ENCODE assay signal across 25 mouse cellular contexts in the genomic region with DNA sequence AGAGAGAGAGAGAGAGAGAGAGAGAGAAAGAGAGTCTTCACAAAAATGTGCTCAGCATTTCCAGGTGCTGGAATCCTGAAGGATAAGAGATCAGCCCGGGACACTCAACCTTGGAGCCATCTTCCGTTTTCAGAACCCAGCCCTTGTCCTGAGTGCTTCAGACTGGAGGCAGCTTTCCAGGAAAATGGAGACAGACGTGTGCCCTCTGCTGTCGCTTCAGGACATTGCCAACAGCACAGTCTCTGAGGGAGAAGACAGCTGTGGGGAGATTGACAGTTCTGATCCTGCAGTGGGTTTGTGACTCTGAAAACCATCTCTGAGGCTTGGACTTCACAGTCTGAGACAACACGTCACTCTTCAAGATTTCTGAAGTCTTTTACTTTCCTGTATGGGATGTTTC. TPM values are rescaled to one million over a fixed set of nuclear protein-coding genes. Genes with fewer than 3 reads are reported as not detected.
A peak's percentile ranks its signal among the peaks of the same experiment; 100 is the strongest.
DNase-seq lines count a peak whose midpoint lies in the region; ATAC-seq and TF ChIP-seq lines count a peak whose summit lies in the region.
"Had no signal": no experiment of that assay in that cellular context is flagged by ENCODE, and none has a peak within 500 bp of the region (broad histone marks: within the 10 kb centered on the region; RNA-seq: fewer than 3 reads in every experiment).

No protein-coding gene starts in this region.

- no peak overlapping the region for H3K4me3 ChIP-seq in liver, adult 2 months (ENCODE audit: insufficient read depth, low read depth, low read length)
- no peak overlapping the region for H3K4me3 ChIP-seq in liver, embryonic 11.5 days (ENCODE audit: low read depth, low read length)
- H3K4me3 ChIP-seq in ES-Bruce4 (ENCODE audit: low read depth, low read length): no peak overlapping the region
- no peak overlapping the region for H3K4me3 ChIP-seq in heart, embryonic 10.5 days
- H3K4me3 ChIP-seq: embryonic facial prominence, embryonic 10.5 days; embryonic facial prominence, embryonic 12.5 days; forebrain, embryonic 13.5 days; forebrain, embryonic 15.5 days had no signal

- DNase-seq in liver, adult 2 months (ENCODE audit: extremely low read depth, low read depth, low spot score): no peak
- DNase-seq in liver, embryonic 11.5 days (ENCODE audit: low spot score): no peak
- peak; percentile 82 for DNase-seq in R1 (ENCODE audit: low read depth, low spot score)
- peak; percentile 14 for DNase-seq in adipocyte (ENCODE audit: low spot score)
- no peak for DNase-seq in heart, adult 18-20 months
- DNase-seq in heart, embryonic 10.5 days (ENCODE audit: low spot score): no peak
- DNase-seq in Muller cell, postnatal 12 days (ENCODE audit: inconsistent ontology term): no peak
- DNase-seq: adrenal gland, adult 8-10 months; adrenal gland, postnatal 14 days; adrenal gland, postnatal 36 days; cerebellum, adult 11-12 months; cerebellum, adult 2 months; cerebellum, adult 9-10 months; cerebellum, postnatal 10 days; cerebellum, postnatal 25 days; forebrain, postnatal 0 days had no signal

- TF ChIP-seq CTCF in liver, adult 2 months (IDR thresholded peaks at IDR 0.05; ENCODE audit: low read depth, low read length): 0 out of 2 replicates have a peak, but pooled peaks have one; percentile 7
- TF ChIP-seq CTCF in ES-Bruce4 (IDR thresholded peaks at IDR 0.05; ENCODE audit: low read depth, low read length): peak; percentile 62

- H3K27me3 ChIP-seq in liver, adult 2 months (ENCODE audit: control insufficient read depth, insufficient read depth, low read length): no peaks in the 10 kb centered on the region
- no peaks in the 10 kb centered on the region for H3K27me3 ChIP-seq in liver, embryonic 11.5 days (replicated peaks; ENCODE audit: control insufficient read depth, insufficient read depth, low read length)
- H3K27me3 ChIP-seq in ES-Bruce4 (ENCODE audit: control insufficient read depth, insufficient read depth, low read length, poor library complexity, severe bottlenecking): no peaks in the 10 kb centered on the region
- H3K27me3 ChIP-seq in heart, embryonic 10.5 days (ENCODE audit: insufficient read depth, poor library complexity, severe bottlenecking): no peaks in the 10 kb centered on the region
- H3K27me3 ChIP-seq: embryonic facial prominence, embryonic 12.5 days; forebrain, embryonic 13.5 days; forebrain, embryonic 15.5 days had no signal

- TF ChIP-seq POLR2A in liver, adult 2 months (IDR thresholded peaks at IDR 0.05; ENCODE audit: extremely low read depth, insufficient read depth, low read length): no peak
- no peak for TF ChIP-seq POLR2A in ES-Bruce4 (IDR thresholded peaks at IDR 0.05; ENCODE audit: insufficient read depth, low read length)

- no peaks in the 10 kb centered on the region for H3K9me3 ChIP-seq in liver, embryonic 11.5 days (ENCODE audit: control insufficient read depth, low read length)
- H3K9me3 ChIP-seq in ES-Bruce4 (replicated peaks; ENCODE audit: control insufficient read depth, insufficient read depth, low read length, poor library complexity, severe bottlenecking): no peaks in the 10 kb centered on the region
- no peaks in the 10 kb centered on the region for H3K9me3 ChIP-seq in heart, embryonic 10.5 days
- H3K9me3 ChIP-seq: embryonic facial prominence, embryonic 12.5 days had no signal

- WGBS in liver, adult 2 months: 63% methylated on average over 5 of the region's 5 CpGs
- WGBS in liver, embryonic 11.5 days: 60% methylated on average over 5 of the region's 5 CpGs
- 58% methylated on average over 5 of the region's 5 CpGs for WGBS in heart, embryonic 10.5 days

- H3K27ac ChIP-seq in liver, adult 2 months (replicated peaks; ENCODE audit: insufficient read depth, low read depth, low read length): no peak overlapping the region
- no peak overlapping the region for H3K27ac ChIP-seq in liver, embryonic 11.5 days (ENCODE audit: low read depth, low read length)
- H3K27ac ChIP-seq in ES-Bruce4 (ENCODE audit: insufficient read depth, low read length): peak overlapping the region; percentile 42; the same call in 1 of the 2 replicates
- H3K27ac ChIP-seq in heart, embryonic 10.5 days: no peak overlapping the region
- H3K27ac ChIP-seq: embryonic facial prominence, embryonic 10.5 days; embryonic facial prominence, embryonic 12.5 days; forebrain, embryonic 13.5 days; forebrain, embryonic 15.5 days had no signal

- H3K4me2 ChIP-seq in liver, embryonic 11.5 days: no peak overlapping the region
- H3K4me2 ChIP-seq: embryonic facial prominence, embryonic 12.5 days; forebrain, embryonic 13.5 days; forebrain, embryonic 15.5 days had no signal

- no peaks in the 10 kb centered on the region for H3K4me1 ChIP-seq in liver, adult 2 months (ENCODE audit: control insufficient read depth, insufficient read depth, low read length)
- no peaks in the 10 kb centered on the region for H3K4me1 ChIP-seq in liver, embryonic 11.5 days (replicated peaks; ENCODE audit: control insufficient read depth, insufficient read depth, low read length)
- H3K4me1 ChIP-seq in ES-Bruce4 (ENCODE audit: control insufficient read depth, insufficient read depth, low read length): peaks cover 9% of the 10 kb centered on the region
- H3K4me1 ChIP-seq in heart, embryonic 10.5 days: no peaks in the 10 kb centered on the region
- H3K4me1 ChIP-seq: embryonic facial prominence, embryonic 10.5 days; embryonic facial prominence, embryonic 12.5 days; forebrain, embryonic 13.5 days; forebrain, embryonic 15.5 days had no signal

- no peak for TF ChIP-seq EP300 in ES-Bruce4 (IDR thresholded peaks at IDR 0.05; ENCODE audit: insufficient read depth, low read depth, low read length)

- H3K79me2 ChIP-seq in liver, adult 2 months (ENCODE audit: control insufficient read depth, insufficient read depth, low read length): no peaks in the 10 kb centered on the region

- no peak overlapping the region for H3K9ac ChIP-seq in liver, adult 2 months (ENCODE audit: low read depth, low read length)
- H3K9ac ChIP-seq in liver, embryonic 11.5 days (ENCODE audit: low read depth, low read length): no peak overlapping the region
- no peak overlapping the region for H3K9ac ChIP-seq in ES-Bruce4 (ENCODE audit: low read depth, poor library complexity, severe bottlenecking)
- H3K9ac ChIP-seq: embryonic facial prominence, embryonic 12.5 days; forebrain, embryonic 13.5 days; forebrain, embryonic 15.5 days; forebrain, postnatal 0 days had no signal

- no peaks in the 10 kb centered on the region for H3K36me3 ChIP-seq in liver, adult 2 months (ENCODE audit: control insufficient read depth, insufficient read depth, low read length)
- H3K36me3 ChIP-seq in liver, embryonic 11.5 days (ENCODE audit: control insufficient read depth, insufficient read depth, low read length): no peaks in the 10 kb centered on the region
- no peaks in the 10 kb centered on the region for H3K36me3 ChIP-seq in ES-Bruce4 (ENCODE audit: control insufficient read depth, insufficient read depth, low read length, poor library complexity, severe bottlenecking)
- H3K36me3 ChIP-seq in heart, embryonic 10.5 days: no peaks in the 10 kb centered on the region
- H3K36me3 ChIP-seq: embryonic facial prominence, embryonic 10.5 days; embryonic facial prominence, embryonic 12.5 days; forebrain, embryonic 15.5 days; G1E had no signal

- ATAC-seq in liver, embryonic 11.5 days (replicated peaks; ENCODE audit: low FRiP score): no peak
- ATAC-seq: forebrain, embryonic 13.5 days; forebrain, embryonic 15.5 days; forebrain, postnatal 0 days had no signal

RNA-seq across cellular contexts. Expression of a gene that starts 26.8 kb away (rescaled TPM):
- not detected in 2 replicates for total RNA-seq in liver, adult 2 months (2014; rRNA removed)
- not detected in 2 replicates for polyA plus RNA-seq in liver, adult 2 months (2012; rRNA removed)
- 0.13 TPM in 1 of 2 replicates, not detected in the other for polyA plus RNA-seq in liver, embryonic 11.5 days (2014; fragmentation: Nextera tagmentation; extraction: Ambion mirVana)
- 64.8 and 68.3 TPM in 2 replicates for polyA plus RNA-seq in ES-Bruce4 (2011; ENCODE audit: insufficient read depth, insufficient read length, low read depth, missing spikeins)
- not detected for total RNA-seq in heart, adult 18-20 months (2021)
- 0.30 and 0.65 TPM in 2 replicates for polyA plus RNA-seq in heart, embryonic 10.5 days (2016; fragmentation: Nextera tagmentation; extraction: Ambion mirVana)
- total RNA-seq: adrenal gland, adult 18-20 months; adrenal gland, adult 8-10 months; adrenal gland, postnatal 14 days; adrenal gland, postnatal 36 days; forebrain, postnatal 0 days had no signal
- polyA plus RNA-seq: cerebellum, adult 2 months; cortical plate, adult 2 months; forebrain, embryonic 13.5 days; forebrain, embryonic 15.5 days; forebrain, postnatal 0 days; G1E had no signal

RNA-seq across cellular contexts. Expression of a gene that starts 53.7 kb away (rescaled TPM):
- 5.8 and 7.0 TPM in 2 replicates for total RNA-seq in liver, adult 2 months (2014; rRNA removed)
- polyA plus RNA-seq in liver, adult 2 months (2012; rRNA removed): 1.4 and 2.6 TPM in 2 replicates
- polyA plus RNA-seq in liver, embryonic 11.5 days (2014; fragmentation: Nextera tagmentation; extraction: Ambion mirVana): 0.06 and 0.07 TPM in 2 replicates
- polyA plus RNA-seq in ES-Bruce4 (2011; ENCODE audit: insufficient read depth, insufficient read length, low read depth, missing spikeins): 0.20 TPM in 1 of 2 replicates, not detected in the other
- not detected for total RNA-seq in heart, adult 18-20 months (2021)
- 0.06 TPM in 1 of 2 replicates, not detected in the other for polyA plus RNA-seq in heart, embryonic 10.5 days (2016; fragmentation: Nextera tagmentation; extraction: Ambion mirVana)
- total RNA-seq: forebrain, postnatal 0 days had no signal
- polyA plus RNA-seq: cerebellum, adult 2 months; forebrain, embryonic 11.5 days; forebrain, embryonic 13.5 days; forebrain, embryonic 15.5 days; G1E had no signal

Comparison
In these comparisons a context has a peak if more than half of its experiments do, and no peak if none do; other contexts are left out.
1. DNase-seq: peak in R1 (single experiment) and adipocyte (single experiment); none in liver, adult 2 months (single experiment), liver, embryonic 11.5 days (single experiment), heart, adult 18-20 months (0 of 2), heart, embryonic 10.5 days (single experiment) and Muller cell, postnatal 12 days (single experiment).
2. RNA of a gene that starts 26.8 kb away (polyA plus RNA-seq): 64.8 to 68.3 TPM in ES-Bruce4; 0.30 to 0.65 TPM in heart, embryonic 10.5 days, 0.13 TPM in liver, embryonic 11.5 days and not detected in liver, adult 2 months; every median in the first group is over 10 times any median in the second.